Mouse (Mus musculus): Measurements from ENCODE around the gene Gm28042. TPM values are rescaled to one million over a fixed set of nuclear protein-coding genes. Genes with fewer than 3 reads are reported as not detected.

Gene Gm28042
- polyA plus RNA-seq, 1 experiment from 2014 or later, result 1.9 TPM

DNA sequence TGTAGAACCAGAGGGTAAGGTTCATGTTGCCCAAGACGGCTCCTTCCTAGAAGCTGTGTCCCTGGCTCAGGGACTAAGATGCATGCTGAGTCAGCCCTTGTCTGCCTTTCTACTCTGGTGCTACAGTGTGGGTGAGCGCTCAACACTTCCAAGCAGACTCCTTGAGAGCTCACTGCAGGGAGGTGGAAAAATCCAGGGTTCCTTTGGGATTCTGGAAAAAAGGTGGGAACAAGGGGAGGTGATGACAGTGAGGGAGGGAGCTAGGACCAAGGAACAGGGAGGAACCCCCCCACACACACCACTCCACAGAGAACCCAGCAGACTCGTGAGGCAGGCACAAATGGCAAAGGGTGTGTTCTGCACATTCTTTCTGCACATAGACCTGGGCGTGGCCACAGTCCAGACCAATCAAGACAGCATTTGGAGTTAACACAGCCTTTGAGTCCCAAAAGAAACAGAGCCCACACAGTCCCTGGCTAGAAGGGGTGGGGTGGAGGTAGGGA lies 16.9 kb downstream of the Gm28042 start:
- H3K4me3 ChIP-seq, result no peak overlapping the region
- H3K4me1 ChIP-seq, result peaks cover 13% of the 10 kb centered on the region
- no peaks in the 10 kb centered on the region for H3K9me3 ChIP-seq
- no peak overlapping the region for H3K4me2 ChIP-seq
- peaks cover 36% of the 10 kb centered on the region for H3K36me3 ChIP-seq
- ATAC-seq (ENCODE audit: extremely low read depth, insufficient number of reproducible peaks, low FRiP score, low TSS enrichment), result no peak
- H3K9ac ChIP-seq, result peak overlapping the region; percentile 40; the same call in 1 of the 2 replicates
- H3K27me3 ChIP-seq (replicated peaks), result peaks cover 13% of the 10 kb centered on the region; the same call in 1 of the 2 replicates
- 51% methylated on average over 4 of the region's 4 CpGs for WGBS
- H3K27ac ChIP-seq (replicated peaks), result no peak overlapping the region

DNA sequence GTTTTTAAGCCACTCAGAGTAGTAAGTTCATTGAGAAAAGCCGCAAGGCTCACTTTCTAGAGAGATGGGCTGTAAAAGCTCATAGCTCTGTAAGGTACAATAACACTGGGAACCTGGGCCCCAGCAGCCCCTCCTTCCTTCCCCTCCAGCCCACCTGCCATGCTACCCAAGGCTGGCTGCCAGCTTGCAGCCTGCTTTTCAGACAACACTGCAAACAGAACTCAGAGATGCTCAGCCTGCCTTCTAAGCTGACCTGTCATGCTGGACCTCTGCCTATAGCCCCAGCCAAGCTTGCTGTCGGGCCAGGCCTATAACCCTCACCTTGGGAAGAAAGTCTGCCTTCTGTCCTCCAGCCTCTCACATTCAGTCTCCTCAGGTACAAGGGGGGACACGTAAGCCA lies 17.4 kb downstream of the Gm28042 start:
- H3K36me3 ChIP-seq, result peaks cover 31% of the 10 kb centered on the region
- peaks cover 13% of the 10 kb centered on the region for H3K4me1 ChIP-seq
- no peak overlapping the region for H3K4me2 ChIP-seq
- no peak overlapping the region for H3K27ac ChIP-seq (replicated peaks)
- no peak overlapping the region for H3K9ac ChIP-seq
- no peaks in the 10 kb centered on the region for H3K9me3 ChIP-seq
- WGBS, result 65% methylated on average over 3 of the region's 3 CpGs
- no peak for ATAC-seq (ENCODE audit: extremely low read depth, insufficient number of reproducible peaks, low FRiP score, low TSS enrichment)
- H3K27me3 ChIP-seq (replicated peaks), result peaks cover 19% of the 10 kb centered on the region; the same call in 1 of the 2 replicates
- no peak overlapping the region for H3K4me3 ChIP-seq

DNA sequence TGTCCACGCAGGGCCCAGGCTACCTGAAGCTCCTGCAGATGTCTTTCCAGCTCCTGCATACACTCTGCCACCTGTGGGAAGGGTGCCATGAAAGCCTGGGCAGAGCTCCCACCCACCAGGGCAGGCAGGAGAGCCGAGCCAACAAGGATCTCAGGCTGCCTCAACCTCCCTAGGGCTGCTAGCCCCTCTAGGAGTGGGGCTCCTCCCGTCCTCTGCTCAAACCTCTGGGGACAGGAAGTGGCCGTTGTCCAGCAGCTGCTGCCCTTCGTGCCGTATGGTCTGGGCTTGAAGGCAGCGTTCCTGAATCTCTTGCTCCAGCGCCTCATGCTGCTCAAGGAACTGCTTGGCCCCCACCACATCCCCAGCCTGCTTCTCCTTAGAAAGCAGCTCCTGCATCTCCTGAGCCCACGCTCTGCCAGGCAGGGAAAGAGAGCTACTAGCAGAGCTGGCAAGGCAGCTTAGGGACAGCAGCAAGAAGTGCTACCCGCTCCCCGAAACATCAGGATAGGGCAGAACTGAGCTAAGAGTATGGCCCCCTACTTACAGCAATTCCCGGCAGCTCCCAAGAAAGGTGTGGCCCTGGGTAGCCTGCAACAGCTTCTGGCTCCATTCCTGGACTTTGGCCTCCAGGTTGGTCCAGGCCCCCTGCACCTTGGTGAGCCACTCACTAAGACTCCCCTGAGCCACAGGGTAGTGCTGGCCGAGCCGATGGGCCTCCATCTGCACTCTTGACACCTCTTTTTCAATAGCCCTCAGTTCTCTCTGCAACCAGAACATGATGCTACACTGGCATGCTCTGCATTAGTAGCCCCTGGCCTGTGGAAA lies 19.4 kb downstream of the Gm28042 start:
- H3K4me2 ChIP-seq, result no peak overlapping the region
- no peak for ATAC-seq (ENCODE audit: extremely low read depth, insufficient number of reproducible peaks, low FRiP score, low TSS enrichment)
- peaks cover 13% of the 10 kb centered on the region for H3K4me1 ChIP-seq
- H3K27ac ChIP-seq (replicated peaks), result no peak overlapping the region
- no peak overlapping the region for H3K4me3 ChIP-seq
- H3K36me3 ChIP-seq, result peaks cover 11% of the 10 kb centered on the region
- peaks cover 23% of the 10 kb centered on the region for H3K27me3 ChIP-seq (replicated peaks)
- WGBS, result 57% methylated on average over 14 of the region's 14 CpGs
- no peaks in the 10 kb centered on the region for H3K9me3 ChIP-seq
- no peak overlapping the region for H3K9ac ChIP-seq

DNA sequence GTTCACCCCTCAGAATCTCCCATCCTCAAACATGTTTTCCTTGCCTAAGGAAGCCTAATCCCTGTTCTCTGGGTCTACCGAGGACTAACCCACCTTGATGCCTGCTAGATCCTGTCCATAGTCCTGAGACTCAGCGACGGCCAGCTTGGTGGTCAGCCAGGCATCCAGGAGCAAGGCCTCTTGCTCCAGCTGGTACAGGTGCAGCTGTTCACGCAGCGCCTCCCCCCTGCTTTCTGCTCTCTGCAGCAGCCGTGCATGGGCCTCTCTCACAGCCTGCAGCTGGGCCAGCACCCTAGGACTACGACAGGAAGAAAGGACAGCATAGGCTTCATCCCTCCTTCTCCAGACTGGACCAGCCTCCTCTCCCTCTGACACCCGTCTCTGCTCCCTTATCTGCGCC lies 20.9 kb downstream of the Gm28042 start:
- Histone ChIP-seq H3K4me2 (no peak overlapping the region), H3K27me3 (replicated peaks) (peaks cover 23% of the 10 kb centered on the region), H3K27ac (replicated peaks) (no peak overlapping the region), H3K9ac (no peak overlapping the region), H3K36me3 (no peaks in the 10 kb centered on the region), H3K9me3 (no peaks in the 10 kb centered on the region), H3K4me3 (no peak overlapping the region), H3K4me1 (peaks cover 13% of the 10 kb centered on the region)
- 62% methylated on average over 9 of the region's 9 CpGs for WGBS
- no peak for ATAC-seq (ENCODE audit: extremely low read depth, insufficient number of reproducible peaks, low FRiP score, low TSS enrichment)

DNA sequence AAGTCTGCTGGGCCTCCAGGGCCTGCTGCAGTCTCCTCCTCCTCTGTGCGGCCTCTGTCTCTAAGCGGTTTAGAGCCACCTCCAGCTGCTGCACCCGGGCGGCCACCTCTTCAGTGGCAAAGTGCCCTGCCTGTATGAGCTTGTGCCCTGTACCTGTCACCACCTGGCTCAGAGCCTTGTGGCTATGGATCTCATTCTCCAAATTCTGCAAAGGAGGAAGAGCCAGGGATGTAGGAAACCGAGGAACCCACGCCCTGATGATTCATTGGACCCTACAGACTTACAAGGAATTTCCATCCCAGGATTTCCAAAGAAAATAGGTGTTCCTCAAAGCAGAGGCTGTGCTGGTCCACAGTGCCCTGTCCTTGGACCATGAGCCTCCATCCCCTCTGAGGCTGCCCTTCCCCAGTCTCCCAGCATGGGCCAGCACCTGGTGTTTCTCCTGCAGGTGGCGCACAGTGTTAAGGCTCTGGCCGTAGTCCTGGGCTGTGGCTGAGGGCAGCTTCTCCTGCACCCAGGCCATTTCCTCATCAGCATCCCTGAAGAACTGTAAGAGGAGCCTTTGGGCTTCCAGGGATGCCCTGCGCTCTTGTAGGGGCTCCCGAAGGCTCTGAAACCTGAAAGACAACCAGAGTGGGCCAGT lies 22.5 kb downstream of the Gm28042 start:
- Histone ChIP-seq H3K9me3 (no peaks in the 10 kb centered on the region), H3K27ac (replicated peaks) (no peak overlapping the region), H3K4me1 (peaks cover 6% of the 10 kb centered on the region), H3K27me3 (replicated peaks) (peaks cover 23% of the 10 kb centered on the region), H3K4me2 (no peak overlapping the region), H3K4me3 (no peak overlapping the region), H3K9ac (no peak overlapping the region), H3K36me3 (no peaks in the 10 kb centered on the region)
- WGBS, result 51% methylated on average over 10 of the region's 10 CpGs
- ATAC-seq (ENCODE audit: extremely low read depth, insufficient number of reproducible peaks, low FRiP score, low TSS enrichment), result no peak

DNA sequence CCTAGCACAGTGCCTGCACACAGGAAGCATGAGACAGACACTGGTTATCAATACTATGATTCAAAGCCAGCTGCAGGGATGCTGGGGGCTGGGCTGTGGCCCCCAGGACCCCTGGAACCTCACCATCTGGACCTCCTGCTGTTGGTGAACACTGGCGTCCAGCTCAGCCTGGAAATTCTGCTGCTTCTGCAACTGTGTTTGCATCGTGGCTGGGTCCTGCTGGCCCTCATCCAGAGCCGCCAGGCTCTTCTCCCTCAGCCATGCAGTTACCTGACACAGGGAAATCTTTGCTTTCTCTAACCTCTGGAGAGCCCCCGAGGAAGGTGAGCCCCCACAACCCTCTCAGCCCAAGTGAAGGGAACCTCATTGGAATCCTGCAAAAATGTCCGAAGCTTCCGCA lies 24.1 kb downstream of the Gm28042 start:
- ATAC-seq (ENCODE audit: extremely low read depth, insufficient number of reproducible peaks, low FRiP score, low TSS enrichment), result no peak
- WGBS, result 59% methylated on average over 6 of the region's 6 CpGs
- Histone ChIP-seq H3K27ac (replicated peaks) (no peak overlapping the region), H3K4me2 (no peak overlapping the region), H3K4me3 (no peak overlapping the region), H3K27me3 (replicated peaks) (peaks cover 21% of the 10 kb centered on the region), H3K9ac (peak overlapping the region; percentile 12; the same call in 1 of the 2 replicates), H3K4me1 (peaks cover 21% of the 10 kb centered on the region), H3K36me3 (no peaks in the 10 kb centered on the region), H3K9me3 (no peaks in the 10 kb centered on the region)

DNA sequence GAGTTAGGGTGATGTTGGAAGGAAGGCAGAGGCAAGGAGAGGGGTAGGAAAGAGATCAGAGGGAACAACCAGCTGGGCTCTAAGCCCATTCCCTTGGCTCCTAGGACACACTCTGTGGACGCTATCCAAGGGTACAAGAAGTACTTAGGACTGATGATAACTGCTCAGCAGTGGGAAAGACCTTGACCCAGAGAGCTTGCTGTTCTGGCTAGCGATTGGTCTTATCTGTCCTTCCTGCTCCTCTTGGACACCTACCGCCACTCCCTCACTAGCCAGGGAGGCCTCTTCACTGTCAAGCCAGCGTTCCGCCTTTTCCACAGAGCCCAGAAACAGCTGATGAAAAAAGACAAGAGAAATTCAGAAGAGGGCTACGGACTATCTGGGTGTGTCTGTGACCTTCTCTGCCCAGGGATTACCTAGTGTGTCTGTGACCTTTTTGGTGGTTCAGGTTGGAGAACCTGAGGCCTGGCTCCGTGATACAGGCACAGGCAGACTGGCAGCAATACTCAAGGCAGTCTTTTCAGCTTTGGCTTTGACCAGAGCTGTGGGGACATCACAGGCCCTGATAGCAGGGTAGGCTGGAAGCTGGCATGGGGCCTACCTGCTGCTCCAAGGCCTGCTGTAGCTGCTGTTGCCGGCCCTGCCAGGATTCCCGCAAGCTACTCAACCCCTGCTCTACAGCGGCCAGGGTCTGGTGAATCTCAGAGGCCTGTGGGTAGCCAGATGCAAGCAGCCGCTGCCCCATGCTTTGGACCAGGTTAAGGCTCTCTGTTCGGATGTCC lies 27.7 kb downstream of the Gm28042 start:
- WGBS, result 55% methylated on average over 12 of the region's 12 CpGs
- H3K9ac ChIP-seq, result no peak overlapping the region
- H3K4me3 ChIP-seq, result no peak overlapping the region
- H3K4me1 ChIP-seq, result peaks cover 25% of the 10 kb centered on the region
- peaks cover 22% of the 10 kb centered on the region; the same call in 1 of the 2 replicates for H3K27me3 ChIP-seq (replicated peaks)
- no peak overlapping the region for H3K4me2 ChIP-seq
- ATAC-seq (ENCODE audit: extremely low read depth, insufficient number of reproducible peaks, low FRiP score, low TSS enrichment), result no peak
- H3K9me3 ChIP-seq, result no peaks in the 10 kb centered on the region
- H3K27ac ChIP-seq (replicated peaks), result peak overlapping the region; percentile 37
- H3K36me3 ChIP-seq, result no peaks in the 10 kb centered on the region

DNA sequence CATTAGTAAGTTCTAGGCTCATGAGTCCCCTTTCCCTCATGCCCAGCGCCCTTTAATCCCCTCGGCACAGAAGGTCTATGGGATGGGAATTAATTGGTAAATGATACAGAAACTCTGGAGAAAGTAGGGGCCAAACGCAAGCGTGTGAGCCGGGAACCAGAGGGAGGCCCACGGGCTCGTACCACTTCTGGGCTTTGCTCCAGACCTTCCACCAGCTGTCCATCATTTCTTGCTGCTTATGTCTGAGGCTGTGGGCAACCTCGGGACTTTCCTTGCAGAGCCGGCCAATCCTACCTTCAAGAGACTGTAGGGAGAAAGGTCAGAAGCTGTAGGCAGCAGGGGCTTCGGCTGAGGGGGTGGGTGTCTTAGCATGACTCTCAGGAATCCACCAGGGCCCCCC lies 28.6 kb downstream of the Gm28042 start:
- H3K9ac ChIP-seq, result no peak overlapping the region
- ATAC-seq (ENCODE audit: extremely low read depth, insufficient number of reproducible peaks, low FRiP score, low TSS enrichment), result no peak
- 80% methylated on average over 10 of the region's 10 CpGs for WGBS

DNA sequence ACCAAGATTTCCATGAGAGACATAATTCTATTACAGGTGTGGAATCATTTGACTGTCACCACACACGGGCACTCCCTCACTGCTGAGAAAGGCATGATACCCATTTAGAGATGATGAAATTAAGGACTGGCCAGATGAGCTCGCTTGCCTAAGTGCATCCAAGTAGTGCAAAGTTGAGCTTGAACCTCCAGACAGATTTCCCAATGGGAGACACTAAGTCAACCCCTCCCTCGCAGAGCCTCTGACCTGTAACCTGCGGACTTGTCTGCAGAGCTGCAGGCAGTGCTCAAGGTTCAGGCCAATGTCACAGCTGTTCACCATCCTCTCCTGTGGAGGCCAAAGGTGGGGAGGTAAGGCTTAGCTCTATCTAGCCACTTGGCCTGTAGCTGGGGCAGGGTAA lies 31.5 kb downstream of the Gm28042 start:
- H3K9ac ChIP-seq, result no peak overlapping the region
- 82% methylated on average over 4 of the region's 4 CpGs for WGBS
- no peak overlapping the region for H3K4me2 ChIP-seq
- H3K27me3 ChIP-seq (replicated peaks), result peaks cover 28% of the 10 kb centered on the region
- no peaks in the 10 kb centered on the region for H3K9me3 ChIP-seq
- H3K27ac ChIP-seq (replicated peaks), result no peak overlapping the region
- H3K4me3 ChIP-seq, result no peak overlapping the region
- no peak for ATAC-seq (ENCODE audit: extremely low read depth, insufficient number of reproducible peaks, low FRiP score, low TSS enrichment)
- H3K4me1 ChIP-seq, result peaks cover 25% of the 10 kb centered on the region
- no peaks in the 10 kb centered on the region for H3K36me3 ChIP-seq

More for the DNA sequence above, 28.6 kb downstream of the Gm28042 start:
- Histone ChIP-seq H3K4me1 (peaks cover 25% of the 10 kb centered on the region), H3K4me3 (no peak overlapping the region), H3K27ac (replicated peaks) (no peak overlapping the region), H3K4me2 (no peak overlapping the region), H3K36me3 (no peaks in the 10 kb centered on the region), H3K9me3 (no peaks in the 10 kb centered on the region), H3K27me3 (replicated peaks) (peaks cover 18% of the 10 kb centered on the region; the same call in 1 of the 2 replicates)

DNA sequence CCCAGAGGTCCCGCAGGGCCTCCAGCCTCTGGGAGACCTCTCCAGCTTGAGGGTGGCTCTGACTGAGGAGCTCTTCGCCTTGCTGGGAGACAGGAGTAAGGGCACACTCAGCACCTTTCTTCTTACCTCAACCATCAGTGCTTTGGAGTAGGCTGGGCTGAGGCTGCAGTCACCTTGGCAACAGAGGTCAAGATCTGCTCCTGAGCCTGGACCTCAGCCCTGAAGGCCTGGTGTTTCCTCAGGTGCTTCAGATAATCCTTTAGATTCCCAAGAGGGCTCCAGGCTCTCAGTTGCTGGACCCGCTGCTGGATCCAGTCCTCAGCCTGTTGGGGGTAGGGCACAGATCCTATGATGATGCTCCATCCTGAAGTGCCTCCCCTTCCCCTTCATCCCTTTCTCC lies 32.2 kb downstream of the Gm28042 start:
- no peaks in the 10 kb centered on the region for H3K9me3 ChIP-seq
- no peak overlapping the region for H3K9ac ChIP-seq
- H3K4me3 ChIP-seq, result no peak overlapping the region
- H3K36me3 ChIP-seq, result no peaks in the 10 kb centered on the region
- ATAC-seq (ENCODE audit: extremely low read depth, insufficient number of reproducible peaks, low FRiP score, low TSS enrichment), result no peak
- peaks cover 24% of the 10 kb centered on the region for H3K4me1 ChIP-seq
- H3K4me2 ChIP-seq, result no peak overlapping the region
- no peak overlapping the region for H3K27ac ChIP-seq (replicated peaks)
- peaks cover 28% of the 10 kb centered on the region for H3K27me3 ChIP-seq (replicated peaks)
- 62% methylated on average over 3 of the region's 3 CpGs for WGBS

DNA sequence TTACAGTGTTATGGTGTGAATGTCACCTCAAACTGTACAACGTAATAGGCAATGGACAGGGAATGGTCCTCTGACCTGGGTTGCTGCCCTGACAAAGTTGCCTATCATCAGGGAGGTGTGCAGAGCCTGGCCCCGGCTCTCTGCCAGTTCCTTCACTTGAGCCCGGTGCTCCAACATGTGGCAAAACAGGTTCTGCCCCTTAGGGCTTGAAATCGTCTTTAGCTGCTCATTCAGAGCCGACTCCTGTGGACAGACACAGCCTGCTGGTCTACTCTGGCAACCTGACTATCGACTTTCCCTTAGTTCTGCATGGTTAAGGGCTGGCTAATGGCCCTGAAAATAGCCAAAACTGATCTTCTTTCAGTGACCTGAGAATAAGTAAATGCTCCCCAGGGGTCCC lies 32.9 kb downstream of the Gm28042 start:
- ATAC-seq (ENCODE audit: extremely low read depth, insufficient number of reproducible peaks, low FRiP score, low TSS enrichment), result no peak
- WGBS, result 62% methylated on average over 6 of the region's 6 CpGs
- H3K27me3 ChIP-seq (replicated peaks), result peaks cover 28% of the 10 kb centered on the region
- no peaks in the 10 kb centered on the region for H3K36me3 ChIP-seq
- no peak overlapping the region for H3K4me3 ChIP-seq
- H3K9ac ChIP-seq, result no peak overlapping the region
- H3K4me1 ChIP-seq, result peaks cover 16% of the 10 kb centered on the region
- no peak overlapping the region for H3K4me2 ChIP-seq
- H3K9me3 ChIP-seq, result no peaks in the 10 kb centered on the region
- no peak overlapping the region for H3K27ac ChIP-seq (replicated peaks)
